ENCODE assay signal across 23 mouse cellular contexts in genomic region chr16:73591421-73591820, GRCm38 (mm10).
DNase-seq lines count a peak whose midpoint lies in the region; ATAC-seq and TF ChIP-seq lines count a peak whose summit lies in the region.
"Had no signal": no experiment of that assay in that cellular context is flagged by ENCODE, and none has a peak within 500 bp of the region (broad histone marks: within the 10 kb centered on the region; RNA-seq: fewer than 3 reads in every experiment).

No protein-coding gene starts in this region.

- WGBS in kidney, postnatal 0 days, result 48% methylated on average over 2 of the region's 2 CpGs
- WGBS in lung, postnatal 0 days, result 30% methylated on average over 2 of the region's 2 CpGs

- H3K4me3 ChIP-seq in kidney, postnatal 0 days (replicated peaks; ENCODE audit: low read depth, low read length), result no peak overlapping the region
- no peak overlapping the region for H3K4me3 ChIP-seq in lung, postnatal 0 days (ENCODE audit: low read depth, low read length)
- H3K4me3 ChIP-seq: embryonic facial prominence, embryonic 10.5 days; embryonic facial prominence, embryonic 13.5 days; erythroblast, embryonic 14.5 days; forebrain, embryonic 12.5 days; forebrain, embryonic 15.5 days; hindbrain, embryonic 12.5 days; hindbrain, embryonic 15.5 days had no signal

- no peaks in the 10 kb centered on the region for H3K9me3 ChIP-seq in kidney, postnatal 0 days (replicated peaks; ENCODE audit: low read length)
- H3K9me3 ChIP-seq in lung, postnatal 0 days (ENCODE audit: low read length), result no peaks in the 10 kb centered on the region
- H3K9me3 ChIP-seq: embryonic facial prominence, embryonic 10.5 days; embryonic facial prominence, embryonic 13.5 days; forebrain, embryonic 12.5 days; forebrain, embryonic 15.5 days; hindbrain, embryonic 12.5 days; hindbrain, embryonic 15.5 days had no signal

- no peaks in the 10 kb centered on the region for H3K4me1 ChIP-seq in kidney, postnatal 0 days (replicated peaks; ENCODE audit: insufficient read depth, low read length)
- H3K4me1 ChIP-seq in lung, postnatal 0 days (ENCODE audit: insufficient read depth, low read depth, low read length), result no peaks in the 10 kb centered on the region
- H3K4me1 ChIP-seq: embryonic facial prominence, embryonic 10.5 days; embryonic facial prominence, embryonic 13.5 days; forebrain, embryonic 12.5 days; forebrain, embryonic 15.5 days; hindbrain, embryonic 12.5 days; hindbrain, embryonic 15.5 days had no signal

- no peaks in the 10 kb centered on the region for H3K36me3 ChIP-seq in kidney, postnatal 0 days (ENCODE audit: insufficient read depth, low read length)
- no peaks in the 10 kb centered on the region for H3K36me3 ChIP-seq in lung, postnatal 0 days (ENCODE audit: insufficient read depth, low read length)
- H3K36me3 ChIP-seq: embryonic facial prominence, embryonic 10.5 days; embryonic facial prominence, embryonic 13.5 days; forebrain, embryonic 12.5 days; forebrain, embryonic 15.5 days; hindbrain, embryonic 12.5 days; hindbrain, embryonic 15.5 days had no signal

- no peak overlapping the region for H3K4me2 ChIP-seq in kidney, postnatal 0 days (ENCODE audit: low read length)
- H3K4me2 ChIP-seq in lung, postnatal 0 days (replicated peaks; ENCODE audit: low read depth, low read length), result no peak overlapping the region
- H3K4me2 ChIP-seq: embryonic facial prominence, embryonic 13.5 days; forebrain, embryonic 12.5 days; forebrain, embryonic 15.5 days; heart, embryonic 11.5 days; hindbrain, embryonic 12.5 days; hindbrain, embryonic 15.5 days had no signal

- no peak overlapping the region for H3K9ac ChIP-seq in kidney, postnatal 0 days (ENCODE audit: low read depth, low read length)
- no peak overlapping the region for H3K9ac ChIP-seq in lung, postnatal 0 days (replicated peaks; ENCODE audit: low read depth)
- H3K9ac ChIP-seq: embryonic facial prominence, embryonic 13.5 days; forebrain, embryonic 12.5 days; forebrain, embryonic 15.5 days; hindbrain, embryonic 12.5 days; hindbrain, embryonic 15.5 days had no signal

- peak; percentile 31 for DNase-seq in kidney, postnatal 0 days (ENCODE audit: low spot score)
- DNase-seq in kidney, postnatal 4 days, result no peak
- peak; percentile 6 for DNase-seq in lung, postnatal 0 days (ENCODE audit: low spot score)
- DNase-seq in lung, postnatal 4 days, result no peak
- DNase-seq in 416B (ENCODE audit: low read depth), result peak; percentile 82
- DNase-seq in left cerebral cortex, adult 9 months (ENCODE audit: low spot score in 2 of 2), result no peak
- DNase-seq: adrenal gland, adult 2 months; adrenal gland, postnatal 14 days; cerebellum, adult 11-12 months; cerebellum, adult 8-10 months; cerebellum, postnatal 10 days; cerebellum, postnatal 36 days; embryo, embryonic 11 days; gastrocnemius, postnatal 25 days had no signal

- peak; percentile 74 for TF ChIP-seq EP300 in lung, postnatal 0 days (IDR thresholded peaks at IDR 0.05)

- no peak for TF ChIP-seq CTCF in kidney, postnatal 0 days (IDR thresholded peaks at IDR 0.05; ENCODE audit: low read depth)
- no peak for TF ChIP-seq CTCF in lung, postnatal 0 days (IDR thresholded peaks at IDR 0.05)

- ATAC-seq in kidney, postnatal 0 days (replicated peaks; ENCODE audit: low FRiP score, low read depth), result no peak
- ATAC-seq in lung, postnatal 0 days, result no peak
- ATAC-seq: CD4-positive, CD25-positive, alpha-beta regulatory T cell, adult 4 months; forebrain, embryonic 15.5 days had no signal

- no peaks in the 10 kb centered on the region for H3K27me3 ChIP-seq in kidney, postnatal 0 days (ENCODE audit: insufficient read depth, low read length)
- no peaks in the 10 kb centered on the region for H3K27me3 ChIP-seq in lung, postnatal 0 days (replicated peaks; ENCODE audit: insufficient read depth, low read length)
- H3K27me3 ChIP-seq: embryonic facial prominence, embryonic 13.5 days; forebrain, embryonic 12.5 days; forebrain, embryonic 15.5 days; hindbrain, embryonic 12.5 days; hindbrain, embryonic 15.5 days had no signal

- H3K27ac ChIP-seq in kidney, postnatal 0 days, result no peak overlapping the region
- H3K27ac ChIP-seq in lung, postnatal 0 days (ENCODE audit: low read length), result no peak overlapping the region
- H3K27ac ChIP-seq: embryonic facial prominence, embryonic 10.5 days; embryonic facial prominence, embryonic 13.5 days; forebrain, embryonic 12.5 days; forebrain, embryonic 15.5 days; hindbrain, embryonic 12.5 days; hindbrain, embryonic 15.5 days had no signal

Comparison
In these comparisons a context has a peak if more than half of its experiments do, and no peak if none do; other contexts are left out.
1. DNase-seq: peak in kidney, postnatal 0 days (single experiment), lung, postnatal 0 days (single experiment) and 416B (single experiment); none in kidney, postnatal 4 days (0 of 2), lung, postnatal 4 days (0 of 2) and left cerebral cortex, adult 9 months (0 of 2).